Mouse (Mus musculus): ENCODE measurements around the gene Mtus2. TPM values are rescaled to one million over a fixed set of nuclear protein-coding genes. Genes with fewer than 3 reads are reported as not detected.

Mtus2 gene
- polyA plus RNA-seq, 1 experiment from 2014 or later = 17.9 TPM

DNA sequence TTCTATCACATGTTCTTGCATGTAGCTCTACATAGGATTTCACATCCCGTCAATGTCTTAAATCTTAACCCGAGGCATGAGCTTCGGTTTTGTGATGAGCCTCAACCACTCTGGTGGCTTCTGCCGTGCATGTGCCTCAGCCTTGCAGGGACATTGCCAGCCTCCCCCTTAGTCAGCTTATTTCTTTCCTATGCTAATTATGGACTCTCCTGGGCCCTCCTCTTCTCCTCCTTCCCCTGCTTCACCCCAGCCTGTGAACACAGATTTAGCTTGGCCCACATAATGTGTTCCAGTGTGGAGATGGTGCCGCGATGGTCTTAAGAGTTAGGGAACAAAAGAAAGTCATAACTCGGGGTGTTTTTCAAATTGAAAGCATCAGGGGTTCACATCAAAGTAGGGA, 304.9 kb downstream of the Mtus2 start:
- Histone ChIP-seq H3K4me1 (replicated peaks; ENCODE audit: control insufficient read depth, insufficient read depth, low read length) (peaks cover 4% of the 10 kb centered on the region), H3K4me3 (replicated peaks; ENCODE audit: low read length) (no peak overlapping the region), H3K27ac (ENCODE audit: low read length) (no peak overlapping the region), H3K27me3 (replicated peaks; ENCODE audit: control insufficient read depth, insufficient read depth, low read length) (0 out of 2 replicates have a peak, but pooled peaks cover 2% of the 10 kb centered on the region), H3K9me3 (ENCODE audit: control insufficient read depth, low read length) (no peaks in the 10 kb centered on the region), H3K4me2 (ENCODE audit: low read length) (no peak overlapping the region), H3K36me3 (ENCODE audit: control insufficient read depth, insufficient read depth) (no peaks in the 10 kb centered on the region), H3K9ac (replicated peaks; ENCODE audit: low read depth, low read length) (no peak overlapping the region)
- no peak for ATAC-seq
- 90% methylated on average over 7 of the region's 7 CpGs for WGBS

DNA sequence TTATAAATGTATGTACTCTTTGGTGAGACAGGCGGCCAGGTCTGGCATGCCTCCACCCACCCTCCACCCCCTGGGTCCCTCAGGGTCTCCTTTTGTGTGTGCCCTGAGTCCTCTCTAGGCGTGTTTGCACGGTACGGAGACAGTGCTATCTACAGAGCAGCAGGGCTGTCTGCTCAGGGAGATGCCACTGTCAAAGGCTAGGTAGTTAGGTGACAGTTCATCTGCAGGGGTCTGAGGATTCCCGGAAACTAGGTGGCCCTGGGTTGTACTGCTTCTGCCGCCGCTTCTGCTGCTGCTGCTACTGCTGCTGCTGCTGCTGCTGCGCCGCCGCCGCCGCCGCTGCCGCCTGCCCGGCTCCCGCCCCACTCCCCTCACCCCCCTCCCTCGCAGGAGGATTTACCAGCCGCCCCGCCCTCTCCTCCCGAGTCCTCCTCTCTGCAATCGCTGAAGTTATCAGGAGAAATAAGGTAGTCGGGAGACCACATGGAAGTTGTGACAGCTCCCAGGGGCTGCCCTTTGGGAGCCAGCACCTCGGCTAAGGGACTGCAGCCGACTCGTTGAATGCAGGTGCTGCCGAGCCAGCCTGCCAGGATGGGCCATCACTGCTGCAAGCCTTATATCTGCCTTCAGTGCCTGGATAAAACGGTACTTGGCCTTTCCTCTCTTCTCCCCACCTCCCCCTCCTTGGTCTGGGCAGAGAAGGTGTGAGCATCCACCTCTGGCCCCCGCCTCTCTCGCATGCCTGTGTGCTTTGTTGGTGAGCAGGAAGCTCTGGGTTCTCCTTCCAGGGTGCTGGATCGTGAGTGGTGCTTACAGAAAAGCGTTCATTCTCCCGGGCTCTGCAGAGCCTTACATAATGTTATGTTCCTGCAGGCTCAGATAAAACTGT, 307.9 kb downstream of the Mtus2 start:
- Histone ChIP-seq H3K9ac (replicated peaks; ENCODE audit: low read depth, low read length) (peak overlapping the region; percentile 59), H3K4me1 (replicated peaks; ENCODE audit: control insufficient read depth, insufficient read depth, low read length) (peaks cover 4% of the 10 kb centered on the region), H3K4me3 (replicated peaks; ENCODE audit: low read length) (peak overlapping the region; percentile 65), H3K36me3 (ENCODE audit: control insufficient read depth, insufficient read depth) (no peaks in the 10 kb centered on the region), H3K27me3 (replicated peaks; ENCODE audit: control insufficient read depth, insufficient read depth, low read length) (0 out of 2 replicates have a peak, but pooled peaks cover 2% of the 10 kb centered on the region), H3K9me3 (ENCODE audit: control insufficient read depth, low read length) (no peaks in the 10 kb centered on the region), H3K4me2 (ENCODE audit: low read length) (peak overlapping the region; percentile 85), H3K27ac (ENCODE audit: low read length) (peak overlapping the region; percentile 67)
- peak; percentile 84 for ATAC-seq
- WGBS = under 1% methylated on average over 32 of the region's 32 CpGs

DNA sequence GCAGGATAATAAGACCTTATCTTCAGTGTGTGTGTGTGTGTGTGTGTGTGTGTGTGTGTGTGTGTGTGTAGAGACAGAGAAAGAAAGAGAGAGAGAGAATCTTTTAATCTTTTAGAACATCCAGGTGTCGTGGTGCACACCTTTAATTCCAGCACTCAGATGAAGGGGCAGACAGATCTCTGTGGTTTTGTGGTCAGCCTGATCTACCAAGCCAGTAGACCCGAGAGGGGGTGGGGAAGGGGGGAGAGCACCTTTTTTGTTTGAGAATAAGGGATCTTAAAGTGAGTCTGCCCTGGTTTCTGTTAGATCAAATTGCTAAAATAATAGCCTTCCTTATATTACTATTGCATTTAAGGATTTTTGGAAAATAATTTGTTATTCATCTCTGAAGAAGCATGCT, 309.7 kb downstream of the Mtus2 start:
- Histone ChIP-seq H3K9me3 (ENCODE audit: control insufficient read depth, low read length) (no peaks in the 10 kb centered on the region), H3K9ac (replicated peaks; ENCODE audit: low read depth, low read length) (no peak overlapping the region), H3K36me3 (ENCODE audit: control insufficient read depth, insufficient read depth) (no peaks in the 10 kb centered on the region), H3K4me1 (replicated peaks; ENCODE audit: control insufficient read depth, insufficient read depth, low read length) (peaks cover 4% of the 10 kb centered on the region), H3K4me2 (ENCODE audit: low read length) (no peak overlapping the region), H3K4me3 (replicated peaks; ENCODE audit: low read length) (no peak overlapping the region), H3K27ac (ENCODE audit: low read length) (no peak overlapping the region), H3K27me3 (replicated peaks; ENCODE audit: control insufficient read depth, insufficient read depth, low read length) (0 out of 2 replicates have a peak, but pooled peaks cover 2% of the 10 kb centered on the region)
- no peak for ATAC-seq
- 70% methylated on average over 2 of the region's 2 CpGs for WGBS

DNA sequence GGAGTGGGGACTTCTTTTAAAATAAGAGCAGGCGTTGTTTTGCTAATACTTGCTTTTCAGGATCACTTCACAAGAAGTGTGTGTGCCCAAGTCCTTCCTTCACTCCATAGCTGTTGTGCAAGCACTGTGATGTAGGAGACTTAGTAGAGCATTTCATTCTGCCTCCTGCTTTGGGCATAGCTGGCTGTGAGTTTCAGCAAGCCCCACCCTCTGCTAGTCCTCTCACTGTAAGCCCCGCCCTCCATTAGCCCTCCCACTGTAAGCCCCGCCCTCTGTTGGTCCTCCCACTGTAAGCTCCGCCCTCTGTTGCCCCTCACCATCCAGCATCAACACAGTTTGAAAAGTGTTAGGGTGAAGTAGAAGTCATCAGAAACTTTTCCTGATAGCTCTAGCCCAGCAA, 310.3 kb downstream of the Mtus2 start:
- no peak for ATAC-seq
- H3K9me3 ChIP-seq (ENCODE audit: control insufficient read depth, low read length) = no peaks in the 10 kb centered on the region

DNA sequence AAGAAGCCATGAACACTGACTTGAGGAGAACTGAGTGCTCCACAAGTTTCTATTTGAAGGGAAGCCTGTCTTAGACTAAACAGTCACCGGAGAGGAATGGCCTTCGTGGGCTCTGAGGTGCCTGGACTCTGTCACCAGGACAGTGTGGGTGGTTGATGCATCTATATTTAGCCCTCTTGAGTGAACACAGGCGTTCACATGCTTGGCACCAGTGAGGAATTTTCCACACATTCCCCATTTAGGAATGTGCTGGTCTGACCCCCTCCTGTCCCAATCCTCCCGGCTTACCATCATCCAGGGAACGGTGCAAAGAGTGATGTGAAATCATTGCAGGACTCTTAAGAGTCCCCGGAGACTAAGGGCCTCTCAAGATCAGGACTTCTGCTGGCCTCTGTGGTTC, 314.9 kb downstream of the Mtus2 start:
- no peak overlapping the region for H3K4me3 ChIP-seq (replicated peaks; ENCODE audit: low read length)
- H3K4me2 ChIP-seq (ENCODE audit: low read length) = no peak overlapping the region
- WGBS = 90% methylated on average over 6 of the region's 6 CpGs
- H3K9ac ChIP-seq (replicated peaks; ENCODE audit: low read depth, low read length) = no peak overlapping the region
- ATAC-seq = no peak
- H3K36me3 ChIP-seq (ENCODE audit: control insufficient read depth, insufficient read depth) = no peaks in the 10 kb centered on the region
- no peaks in the 10 kb centered on the region for H3K9me3 ChIP-seq (ENCODE audit: control insufficient read depth, low read length)
- H3K27me3 ChIP-seq (replicated peaks; ENCODE audit: control insufficient read depth, insufficient read depth, low read length) = no peaks in the 10 kb centered on the region
- H3K27ac ChIP-seq (ENCODE audit: low read length) = no peak overlapping the region
- no peaks in the 10 kb centered on the region for H3K4me1 ChIP-seq (replicated peaks; ENCODE audit: control insufficient read depth, insufficient read depth, low read length)

More for the DNA sequence above, 310.3 kb downstream of the Mtus2 start:
- Histone ChIP-seq H3K4me1 (replicated peaks; ENCODE audit: control insufficient read depth, insufficient read depth, low read length) (peaks cover 4% of the 10 kb centered on the region), H3K4me2 (ENCODE audit: low read length) (no peak overlapping the region), H3K27ac (ENCODE audit: low read length) (no peak overlapping the region), H3K4me3 (replicated peaks; ENCODE audit: low read length) (no peak overlapping the region), H3K9ac (replicated peaks; ENCODE audit: low read depth, low read length) (no peak overlapping the region), H3K36me3 (ENCODE audit: control insufficient read depth, insufficient read depth) (no peaks in the 10 kb centered on the region), H3K27me3 (replicated peaks; ENCODE audit: control insufficient read depth, insufficient read depth, low read length) (0 out of 2 replicates have a peak, but pooled peaks cover 2% of the 10 kb centered on the region)
- 62% methylated on average over 4 of the region's 4 CpGs for WGBS

DNA sequence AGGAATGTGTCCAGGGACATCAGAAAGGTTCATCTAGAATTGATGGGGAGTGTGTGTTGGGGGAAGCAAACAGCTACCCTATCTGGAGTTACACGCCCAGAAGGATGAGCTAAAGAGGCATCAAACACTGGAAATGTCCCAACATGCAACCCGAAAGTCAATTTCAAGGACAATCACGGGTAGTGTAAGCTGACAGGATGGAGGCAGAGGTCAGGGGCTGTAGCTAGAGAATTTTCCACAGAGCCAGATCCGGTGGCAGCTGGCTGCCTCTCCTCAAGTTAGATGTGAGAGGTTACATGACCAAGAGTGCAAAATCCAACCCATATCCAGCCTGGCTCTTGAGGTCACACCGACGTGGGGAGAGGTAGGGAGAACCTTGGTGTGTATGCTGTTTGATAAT, 315.7 kb downstream of the Mtus2 start:
- Histone ChIP-seq H3K9ac (replicated peaks; ENCODE audit: low read depth, low read length) (no peak overlapping the region), H3K36me3 (ENCODE audit: control insufficient read depth, insufficient read depth) (no peaks in the 10 kb centered on the region), H3K27me3 (replicated peaks; ENCODE audit: control insufficient read depth, insufficient read depth, low read length) (no peaks in the 10 kb centered on the region), H3K4me2 (ENCODE audit: low read length) (no peak overlapping the region), H3K9me3 (ENCODE audit: control insufficient read depth, low read length) (no peaks in the 10 kb centered on the region), H3K4me1 (replicated peaks; ENCODE audit: control insufficient read depth, insufficient read depth, low read length) (no peaks in the 10 kb centered on the region), H3K27ac (ENCODE audit: low read length) (no peak overlapping the region), H3K4me3 (replicated peaks; ENCODE audit: low read length) (no peak overlapping the region)
- ATAC-seq = no peak
- 86% methylated on average over 6 of the region's 6 CpGs for WGBS

DNA sequence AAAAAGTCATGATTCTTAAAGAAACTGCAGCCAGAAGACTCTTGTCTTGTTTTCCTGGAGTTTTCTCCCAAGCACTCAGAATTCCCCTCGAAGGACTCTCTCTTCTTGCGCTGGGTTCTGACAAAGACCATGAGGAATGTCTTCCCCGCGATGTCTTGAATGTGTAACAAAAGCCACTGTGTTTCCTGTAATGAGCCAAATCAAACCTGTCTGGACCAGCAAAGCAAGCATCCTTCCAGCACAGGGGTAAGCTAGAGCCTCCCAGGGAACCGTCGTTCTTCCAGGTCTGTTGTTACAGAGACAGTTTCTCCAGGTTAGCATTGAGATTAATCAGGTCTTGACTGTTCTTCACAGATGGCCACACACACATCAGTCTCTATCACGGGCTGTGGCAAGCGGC, 321.1 kb downstream of the Mtus2 start:
- no peak overlapping the region for H3K4me2 ChIP-seq (ENCODE audit: low read length)
- WGBS = 81% methylated on average over 8 of the region's 8 CpGs

DNA sequence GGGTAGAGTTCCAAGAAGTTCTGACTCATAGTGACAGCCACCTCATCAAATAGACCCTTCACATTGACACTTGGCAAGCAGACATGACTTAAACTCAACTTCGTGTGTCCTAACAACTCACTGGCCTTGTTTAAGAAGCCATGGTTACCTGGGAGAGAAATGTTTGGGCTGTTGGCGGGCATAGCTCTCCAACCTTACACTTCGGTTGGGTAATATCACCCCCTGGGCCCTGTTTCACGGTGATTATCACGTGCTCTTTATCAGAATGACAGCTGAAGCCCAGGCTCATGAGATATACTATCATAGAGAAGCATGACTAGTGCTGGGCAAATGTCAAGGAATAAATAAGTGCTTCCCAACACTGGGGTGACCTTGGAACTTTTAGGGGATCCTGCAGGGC, 323.2 kb downstream of the Mtus2 start:
- ATAC-seq = no peak
- Histone ChIP-seq H3K9ac (replicated peaks; ENCODE audit: low read depth, low read length) (no peak overlapping the region), H3K4me1 (replicated peaks; ENCODE audit: control insufficient read depth, insufficient read depth, low read length) (no peaks in the 10 kb centered on the region), H3K4me2 (ENCODE audit: low read length) (no peak overlapping the region), H3K4me3 (replicated peaks; ENCODE audit: low read length) (no peak overlapping the region), H3K36me3 (ENCODE audit: control insufficient read depth, insufficient read depth) (no peaks in the 10 kb centered on the region), H3K27me3 (replicated peaks; ENCODE audit: control insufficient read depth, insufficient read depth, low read length) (no peaks in the 10 kb centered on the region; the same call in 1 of the 2 replicates), H3K27ac (ENCODE audit: low read length) (no peak overlapping the region), H3K9me3 (ENCODE audit: control insufficient read depth, low read length) (no peaks in the 10 kb centered on the region)
- WGBS = 90% methylated on average over 5 of the region's 5 CpGs

More for the DNA sequence above, 321.1 kb downstream of the Mtus2 start:
- no peak for ATAC-seq
- Histone ChIP-seq H3K4me3 (replicated peaks; ENCODE audit: low read length) (no peak overlapping the region), H3K36me3 (ENCODE audit: control insufficient read depth, insufficient read depth) (no peaks in the 10 kb centered on the region), H3K27ac (ENCODE audit: low read length) (no peak overlapping the region), H3K27me3 (replicated peaks; ENCODE audit: control insufficient read depth, insufficient read depth, low read length) (no peaks in the 10 kb centered on the region; the same call in 1 of the 2 replicates), H3K9me3 (ENCODE audit: control insufficient read depth, low read length) (no peaks in the 10 kb centered on the region), H3K9ac (replicated peaks; ENCODE audit: low read depth, low read length) (no peak overlapping the region), H3K4me1 (replicated peaks; ENCODE audit: control insufficient read depth, insufficient read depth, low read length) (no peaks in the 10 kb centered on the region)

DNA sequence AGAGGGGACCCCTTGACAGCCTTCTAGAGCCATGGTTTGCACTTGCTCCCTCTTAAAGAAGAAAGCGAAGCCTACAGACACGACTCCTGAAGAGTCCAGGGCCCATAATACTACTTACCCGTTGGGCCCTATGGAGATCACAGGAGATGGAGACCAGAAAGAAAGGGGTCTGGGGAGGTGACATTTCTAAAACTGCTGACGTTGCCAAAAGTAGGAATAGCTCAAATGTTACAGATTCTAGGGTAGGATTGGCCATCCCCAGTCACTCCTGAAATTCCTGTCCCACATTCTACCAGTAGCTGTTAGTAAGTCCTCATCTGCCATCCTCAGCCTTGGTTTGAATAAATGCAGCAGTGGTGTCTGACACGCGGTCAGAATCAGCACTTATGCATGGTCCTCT, 325.0 kb downstream of the Mtus2 start:
- H3K9ac ChIP-seq (replicated peaks; ENCODE audit: low read depth, low read length) = no peak overlapping the region
- H3K36me3 ChIP-seq (ENCODE audit: control insufficient read depth, insufficient read depth) = no peaks in the 10 kb centered on the region
- H3K4me1 ChIP-seq (replicated peaks; ENCODE audit: control insufficient read depth, insufficient read depth, low read length) = no peaks in the 10 kb centered on the region
- H3K27ac ChIP-seq (ENCODE audit: low read length) = no peak overlapping the region
- H3K27me3 ChIP-seq (replicated peaks; ENCODE audit: control insufficient read depth, insufficient read depth, low read length) = no peaks in the 10 kb centered on the region; the same call in 1 of the 2 replicates
- H3K9me3 ChIP-seq (ENCODE audit: control insufficient read depth, low read length) = no peaks in the 10 kb centered on the region
- 77% methylated on average over 6 of the region's 6 CpGs for WGBS
- ATAC-seq = no peak
- no peak overlapping the region for H3K4me3 ChIP-seq (replicated peaks; ENCODE audit: low read length)
- no peak overlapping the region for H3K4me2 ChIP-seq (ENCODE audit: low read length)
